Mouse (Mus musculus) ES-Bruce4 (cell line): ENCODE measurements around the gene Zfp981. TPM values are rescaled to one million over a fixed set of nuclear protein-coding genes. Genes with fewer than 3 reads are reported as not detected.
A peak's percentile ranks its signal among the peaks of the same experiment; 100 is the strongest.
"Not testable (repeated sequence)": the region's sequence is repeated elsewhere in the genome, so short reads cannot be mapped to it uniquely, and the experiment has no call there.

Source experiments
- H3K27ac ChIP-seq: 2 replicates; pipeline ENCODE4 v1.5.1; 2012; ENCODE audit warnings: low read length, inconsistent platforms; ENCODE audit not compliant: insufficient read depth
- H3K27me3 ChIP-seq: 2 replicates; pipeline ENCODE4 v1.6.1; 2012; ENCODE audit warnings: mild to moderate bottlenecking, low read length, inconsistent platforms; ENCODE audit not compliant: control insufficient read depth, poor library complexity, insufficient read depth, severe bottlenecking
- H3K36me3 ChIP-seq: 2 replicates; pipeline ENCODE4 v1.6.1; 2012; ENCODE audit warnings: inconsistent platforms, mild to moderate bottlenecking, low read length, moderate library complexity; ENCODE audit not compliant: control insufficient read depth, poor library complexity, insufficient read depth, severe bottlenecking
- H3K4me1 ChIP-seq: one replicate; pipeline ENCODE4 v1.8.1; 2011; ENCODE audit warnings: low read length; ENCODE audit not compliant: control insufficient read depth, insufficient read depth
- H3K4me3 ChIP-seq: 2 replicates; pipeline ENCODE4 v1.5.1; 2011; ENCODE audit warnings: low read depth, mild to moderate bottlenecking, low read length
- H3K9ac ChIP-seq: 2 replicates; pipeline ENCODE4 v1.6.1; 2012; ENCODE audit warnings: low read depth, mild to moderate bottlenecking, inconsistent platforms; ENCODE audit not compliant: poor library complexity, severe bottlenecking
- H3K9me3 ChIP-seq: replicated peaks from 2 replicates; pipeline ENCODE4 v1.6.1; 2012; ENCODE audit warnings: mild to moderate bottlenecking, low read length, inconsistent platforms; ENCODE audit not compliant: control insufficient read depth, poor library complexity, insufficient read depth, severe bottlenecking
- CTCF ChIP-seq: IDR thresholded peaks from one replicate; pipeline ENCODE4 v1.8.1; 2011; ENCODE audit warnings: low read depth, low read length
- polyA plus RNA-seq: library from polyadenylated mRNA; stranded (reverse); fragments of >200 nt; gene quantifications from 2 replicates; pipeline ENCODE4 v1.2.4, GENCODE M21; 2011; ENCODE audit warnings: low read depth; ENCODE audit not compliant: missing spikeins, insufficient read depth, insufficient read length

Zfp981 gene
- polyA plus RNA-seq, 1 experiment, result 39.3 TPM

- H3K4me1 ChIP-seq, H3K27ac ChIP-seq, H3K36me3 ChIP-seq, H3K4me3 ChIP-seq, H3K9ac ChIP-seq: not testable (repeated sequence)
- peaks cover 14% of the 10 kb centered on the region for H3K9me3 ChIP-seq
- H3K27me3 ChIP-seq, result peaks cover 10% of the 10 kb centered on the region
Measured at GRCm38 (mm10) chr4:146476959-146477358, 24.9 kb upstream of the Zfp981 start.

GRCm38 (mm10) chr4:146480376-146481096 is 21.3 kb upstream of the Zfp981 start:
- Histone ChIP-seq H3K9me3 (peaks cover 14% of the 10 kb centered on the region), H3K27me3 (peaks cover 10% of the 10 kb centered on the region)
- H3K36me3 ChIP-seq, H3K9ac ChIP-seq, H3K4me3 ChIP-seq, H3K27ac ChIP-seq, H3K4me1 ChIP-seq: not testable (repeated sequence)

GRCm38 (mm10) chr4:146482546-146482945 is 19.3 kb upstream of the Zfp981 start:
- not testable (repeated sequence) for H3K9ac ChIP-seq, H3K27me3 ChIP-seq, H3K4me3 ChIP-seq, H3K4me1 ChIP-seq, H3K36me3 ChIP-seq, H3K9me3 ChIP-seq, H3K27ac ChIP-seq

- not testable (repeated sequence) for H3K36me3 ChIP-seq, H3K4me1 ChIP-seq, H3K27ac ChIP-seq, H3K9ac ChIP-seq, H3K9me3 ChIP-seq, H3K4me3 ChIP-seq, H3K27me3 ChIP-seq
- TF ChIP-seq CTCF, result peak; percentile 76
Measured at GRCm38 (mm10) chr4:146483571-146484280, 18.1 kb upstream of the Zfp981 start.

GRCm38 (mm10) chr4:146484676-146485075 is 17.2 kb upstream of the Zfp981 start:
- H3K27me3 ChIP-seq, H3K4me3 ChIP-seq, H3K27ac ChIP-seq, H3K9me3 ChIP-seq, H3K4me1 ChIP-seq, H3K36me3 ChIP-seq, H3K9ac ChIP-seq: not testable (repeated sequence)

GRCm38 (mm10) chr4:146485183-146485939 is 16.5 kb upstream of the Zfp981 start:
- not testable (repeated sequence) for H3K9ac ChIP-seq, H3K27ac ChIP-seq, H3K4me3 ChIP-seq, H3K27me3 ChIP-seq, H3K4me1 ChIP-seq, H3K36me3 ChIP-seq, H3K9me3 ChIP-seq

- not testable (repeated sequence) for H3K4me1 ChIP-seq, H3K36me3 ChIP-seq, H3K4me3 ChIP-seq, H3K27me3 ChIP-seq, H3K9me3 ChIP-seq, H3K9ac ChIP-seq, H3K27ac ChIP-seq
Measured at GRCm38 (mm10) chr4:146486753-146487152, 15.1 kb upstream of the Zfp981 start.

GRCm38 (mm10) chr4:146489196-146489595 is 12.6 kb upstream of the Zfp981 start:
- H3K9ac ChIP-seq, H3K4me1 ChIP-seq, H3K27ac ChIP-seq, H3K4me3 ChIP-seq, H3K27me3 ChIP-seq, H3K36me3 ChIP-seq: not testable (repeated sequence)
- peaks cover 21% of the 10 kb centered on the region for H3K9me3 ChIP-seq

- H3K4me1 ChIP-seq, H3K36me3 ChIP-seq, H3K4me3 ChIP-seq, H3K27me3 ChIP-seq, H3K27ac ChIP-seq, H3K9ac ChIP-seq: not testable (repeated sequence)
- peaks cover 23% of the 10 kb centered on the region for H3K9me3 ChIP-seq
Measured at GRCm38 (mm10) chr4:146491993-146492392, 9.8 kb upstream of the Zfp981 start.
